Mouse (Mus musculus) intestine, embryonic 16.5 days (tissue): ENCODE results near the gene Plaur. TPM values are rescaled to one million over a fixed set of nuclear protein-coding genes. Genes with fewer than 3 reads are reported as not detected.

Experiments used
- ATAC-seq: fragments of 200-750 bp; cut with Nextera tagmentation; 2 replicates; pipeline ENCODE4 v1.8.0; 2017; ENCODE audit warnings: moderate TSS enrichment, moderate library complexity
- H3K27ac ChIP-seq: fragments of 300-500 bp; sonication (generic); 2 replicates; pipeline ENCODE4 v1.5.1; 2014; ENCODE audit warnings: mild to moderate bottlenecking, low read length
- H3K27me3 ChIP-seq: fragments of 300-500 bp; sonication (generic); replicated peaks from 2 replicates; pipeline ENCODE4 v1.6.1; 2014; ENCODE audit warnings: low read length, control low read depth, mixed read lengths; ENCODE audit not compliant: control insufficient read depth, insufficient read depth
- H3K36me3 ChIP-seq: fragments of 300-500 bp; sonication (generic); 2 replicates; pipeline ENCODE4 v1.6.1; 2014; ENCODE audit warnings: low read length, control low read depth; ENCODE audit not compliant: control insufficient read depth, insufficient read depth
- H3K4me1 ChIP-seq: fragments of 300-500 bp; sonication (generic); 2 replicates; pipeline ENCODE4 v1.6.1; 2014; ENCODE audit warnings: low read length, control low read depth, mixed read lengths; ENCODE audit not compliant: control insufficient read depth, insufficient read depth
- H3K4me2 ChIP-seq: fragments of 300-500 bp; sonication (generic); 2 replicates; pipeline ENCODE4 v1.6.1; 2014; ENCODE audit warnings: low read depth, low read length, control low read depth
- H3K4me3 ChIP-seq: fragments of 300-500 bp; sonication (generic); 2 replicates; pipeline ENCODE4 v1.5.1; 2014; ENCODE audit warnings: mild to moderate bottlenecking, low read length
- H3K9ac ChIP-seq: fragments of 300-500 bp; sonication (generic); 2 replicates; pipeline ENCODE4 v1.6.1; 2014; ENCODE audit warnings: low read depth, low read length
- H3K9me3 ChIP-seq: fragments of 300-500 bp; sonication (generic); 2 replicates; pipeline ENCODE4 v1.6.1; 2016; ENCODE audit warnings: low read length, control low read depth; ENCODE audit not compliant: control insufficient read depth
- WGBS: fragments of 180-500 bp; shearing (Covaris S2); extraction: QIAGEN DNeasy Blood & Tissue Kit; methylation state at CpG from one replicate; pipeline ENCODE4 v1.1.7; 2014; 5-methylcytosine and 5-hydroxymethylcytosine counted together
- polyA plus RNA-seq: library from polyadenylated mRNA; unstranded; fragments of >200 nt; fragmentation: Nextera tagmentation; extraction: Ambion mirVana; gene quantifications from 2 replicates; pipeline ENCODE4 v1.2.1, GENCODE M21; 2015

Plaur gene
- polyA plus RNA-seq, 1 experiment from 2014 or later: 9.7 TPM

DNA sequence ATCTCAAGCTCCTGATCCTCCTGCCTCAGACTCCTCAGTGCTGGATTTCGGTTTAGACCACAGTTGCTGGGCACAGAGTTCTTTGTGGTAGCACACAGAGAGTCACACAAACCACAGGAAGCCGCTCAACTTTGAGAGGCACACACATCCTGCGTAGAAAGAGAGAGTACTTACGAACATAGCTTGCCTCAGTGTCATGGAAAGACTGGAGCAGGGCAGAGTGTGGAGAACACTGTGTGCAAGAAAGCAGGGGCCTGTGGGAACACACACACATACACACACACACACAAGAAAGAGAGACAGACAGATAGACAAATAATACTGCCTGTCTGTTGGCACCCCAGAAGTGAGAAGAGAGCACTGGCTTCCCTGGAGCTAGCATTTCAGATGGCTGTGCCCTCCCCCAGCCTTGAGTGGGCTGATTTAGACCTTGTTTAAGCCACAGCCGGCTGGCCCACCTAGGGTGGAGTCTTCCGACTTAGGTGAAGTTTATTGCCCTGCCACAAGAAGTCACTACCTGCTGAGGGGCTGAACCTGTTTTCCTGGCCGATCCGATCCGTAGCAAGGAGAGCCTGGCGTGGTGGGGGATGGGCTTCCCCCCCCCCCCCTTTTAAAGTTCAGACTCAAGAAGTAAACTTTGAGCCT is 4.4 kb upstream of the Plaur start:
- no peak overlapping the region for H3K27ac ChIP-seq
- ATAC-seq: no peak
- no peak overlapping the region for H3K9ac ChIP-seq
- no peak overlapping the region for H3K4me2 ChIP-seq
- H3K27me3 ChIP-seq: no peaks in the 10 kb centered on the region
- no peaks in the 10 kb centered on the region for H3K9me3 ChIP-seq
- H3K36me3 ChIP-seq: no peaks in the 10 kb centered on the region
- H3K4me3 ChIP-seq: no peak overlapping the region
- WGBS: 48% methylated on average over 10 of the region's 10 CpGs
- H3K4me1 ChIP-seq: peaks cover 33% of the 10 kb centered on the region

DNA sequence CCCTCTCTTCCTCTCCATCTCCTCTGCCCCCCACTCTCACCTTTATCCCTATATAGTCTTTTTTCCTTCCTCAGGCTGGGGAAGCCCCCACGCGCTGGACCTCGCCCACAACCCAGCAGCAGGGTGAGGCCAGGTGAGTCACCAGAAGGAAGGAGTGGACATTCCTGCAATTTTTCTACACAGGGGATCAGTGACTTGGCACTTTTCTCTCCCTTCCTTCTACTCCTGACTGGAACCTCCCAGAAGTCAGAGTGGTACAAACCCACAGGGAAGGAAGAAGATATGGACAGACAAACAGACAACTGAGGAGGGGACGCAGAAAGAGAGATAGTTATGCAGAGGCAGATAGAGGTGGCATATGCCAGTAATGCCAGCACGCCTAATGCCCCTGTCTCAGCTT is 2.8 kb upstream of the Plaur start:
- no peak overlapping the region for H3K9ac ChIP-seq
- no peak overlapping the region for H3K4me3 ChIP-seq
- H3K27me3 ChIP-seq: no peaks in the 10 kb centered on the region
- peaks cover 34% of the 10 kb centered on the region for H3K4me1 ChIP-seq
- peak overlapping the region; percentile 23; the same call in 1 of the 2 replicates for H3K27ac ChIP-seq
- no peaks in the 10 kb centered on the region for H3K9me3 ChIP-seq
- peak; percentile 48 for ATAC-seq
- H3K4me2 ChIP-seq: no peak overlapping the region
- 60% methylated on average over 5 of the region's 5 CpGs for WGBS
- no peaks in the 10 kb centered on the region for H3K36me3 ChIP-seq

DNA sequence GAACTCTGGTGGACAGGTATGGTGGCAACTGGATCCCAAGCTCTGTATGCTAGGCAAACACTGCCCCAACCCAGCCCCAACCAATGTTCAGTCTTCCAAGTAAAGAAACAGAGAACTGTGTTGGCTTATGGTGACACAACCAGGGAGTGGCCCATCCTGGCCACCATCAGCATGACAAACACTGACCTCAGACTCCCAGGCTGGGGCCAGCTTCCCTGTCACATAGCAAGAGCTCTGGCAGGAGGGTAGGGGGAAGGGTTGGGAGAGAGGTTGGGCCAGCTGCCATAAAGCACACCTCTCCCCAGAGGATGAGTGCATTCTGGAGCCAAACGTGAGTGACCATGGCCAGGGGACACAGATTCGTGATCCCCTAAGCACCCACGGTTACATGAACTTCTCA is 2.4 kb upstream of the Plaur start:
- peak overlapping the region; percentile 33; the same call in 1 of the 2 replicates for H3K27ac ChIP-seq
- H3K4me1 ChIP-seq: peaks cover 34% of the 10 kb centered on the region
- H3K9ac ChIP-seq: no peak overlapping the region
- no peaks in the 10 kb centered on the region for H3K27me3 ChIP-seq
- no peak overlapping the region for H3K4me3 ChIP-seq
- no peaks in the 10 kb centered on the region for H3K9me3 ChIP-seq
- ATAC-seq: peak; percentile 55
- H3K36me3 ChIP-seq: no peaks in the 10 kb centered on the region
- no peak overlapping the region for H3K4me2 ChIP-seq
- 50% methylated on average over 3 of the region's 3 CpGs for WGBS

DNA sequence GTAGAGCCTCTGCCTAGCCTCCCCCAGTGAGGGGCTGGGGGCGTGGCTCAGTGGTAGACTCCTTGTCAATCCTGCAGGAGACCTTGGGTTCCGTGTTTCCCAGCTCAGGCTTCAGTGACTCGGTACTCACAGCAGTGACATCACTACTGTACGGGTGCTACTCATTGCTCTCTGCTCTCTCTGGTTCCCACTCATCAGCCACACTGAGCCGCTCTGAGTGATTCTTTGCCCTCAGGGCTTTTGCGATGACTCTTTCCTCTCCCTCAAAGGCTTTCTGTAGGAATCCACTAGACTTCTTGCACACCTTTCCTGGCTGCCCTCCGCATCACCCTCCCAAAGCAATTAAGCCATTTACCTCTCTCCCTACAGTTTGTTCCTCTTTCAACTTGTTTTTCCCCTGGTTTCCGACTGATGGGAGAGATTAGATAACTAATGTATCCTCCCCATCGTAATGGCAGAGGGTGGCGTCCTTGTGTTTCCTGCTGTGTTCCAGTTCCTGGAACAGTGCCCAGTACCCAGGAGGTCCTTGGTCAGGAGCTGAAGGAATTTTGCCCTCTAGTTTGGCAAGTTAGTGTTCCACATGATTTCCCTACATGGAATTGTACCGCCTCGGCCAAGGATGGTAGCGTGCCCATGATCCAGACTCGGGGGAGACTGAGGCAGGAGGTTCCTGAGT is 770 bp upstream of the Plaur start:
- Histone ChIP-seq H3K4me3 (no peak overlapping the region), H3K27me3 (no peaks in the 10 kb centered on the region), H3K27ac (peak overlapping the region; percentile 71), H3K4me2 (peak overlapping the region; percentile 77), H3K9me3 (no peaks in the 10 kb centered on the region), H3K9ac (no peak overlapping the region), H3K36me3 (no peaks in the 10 kb centered on the region), H3K4me1 (peaks cover 34% of the 10 kb centered on the region)
- WGBS: 42% methylated on average over 14 of the region's 14 CpGs
- ATAC-seq: peak; percentile 14; the same call in 1 of the 2 replicates

DNA sequence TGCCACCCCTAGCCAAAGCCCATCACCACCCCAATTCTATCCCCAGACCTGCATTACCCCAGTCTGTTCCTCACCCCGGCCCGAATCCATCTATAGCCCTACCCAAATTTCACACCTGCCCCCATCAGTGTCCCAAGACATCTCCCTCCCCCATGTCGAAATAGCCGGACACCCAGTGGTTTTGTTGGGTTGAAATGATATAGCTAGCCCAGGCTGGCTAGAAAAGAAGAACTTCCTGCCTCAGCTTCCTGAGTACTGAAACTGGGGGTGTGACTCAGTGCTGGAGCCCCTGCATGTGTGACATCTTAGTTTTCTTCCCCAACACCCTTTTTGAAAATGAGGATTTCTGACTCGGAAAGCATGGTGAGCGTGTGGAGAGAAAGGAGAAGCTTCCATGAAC is 4.6 kb downstream of the Plaur start:
- no peak for ATAC-seq
- 88% methylated on average over 6 of the region's 6 CpGs for WGBS

DNA sequence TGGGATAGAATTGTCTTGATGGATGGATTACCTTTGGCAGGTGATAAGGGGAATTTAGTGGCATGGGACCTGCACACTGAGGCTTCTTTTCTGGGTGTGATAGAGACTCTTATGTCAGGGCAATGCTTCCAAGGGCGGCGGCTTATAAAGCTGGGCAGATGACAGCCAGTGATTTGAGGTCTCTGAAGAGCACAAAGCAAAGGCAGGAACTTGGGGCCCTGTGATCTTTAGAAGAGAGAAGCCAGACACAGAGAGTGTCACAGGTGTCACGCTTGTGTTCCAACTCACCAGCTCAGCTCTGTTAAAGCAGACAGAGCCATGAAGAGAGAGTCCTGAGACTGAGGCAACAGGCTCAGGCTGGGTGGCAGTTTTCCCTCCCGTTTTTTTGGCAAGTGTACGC is 5.6 kb downstream of the Plaur start:
- WGBS: 80% methylated on average over 5 of the region's 5 CpGs
- ATAC-seq: no peak
- no peak overlapping the region for H3K9ac ChIP-seq
- no peak overlapping the region for H3K4me2 ChIP-seq
- peaks cover 8% of the 10 kb centered on the region for H3K9me3 ChIP-seq
- no peaks in the 10 kb centered on the region for H3K27me3 ChIP-seq
- H3K4me3 ChIP-seq: no peak overlapping the region
- peaks cover 8% of the 10 kb centered on the region for H3K36me3 ChIP-seq
- no peak overlapping the region for H3K27ac ChIP-seq
- H3K4me1 ChIP-seq: no peaks in the 10 kb centered on the region; the same call in 1 of the 2 replicates

More for the DNA sequence above, 4.6 kb downstream of the Plaur start:
- Histone ChIP-seq H3K27ac (no peak overlapping the region), H3K4me2 (no peak overlapping the region), H3K4me1 (peaks cover 9% of the 10 kb centered on the region), H3K4me3 (no peak overlapping the region), H3K9me3 (peaks cover 5% of the 10 kb centered on the region; the same call in 1 of the 2 replicates), H3K9ac (no peak overlapping the region), H3K36me3 (peaks cover 6% of the 10 kb centered on the region), H3K27me3 (no peaks in the 10 kb centered on the region)

DNA sequence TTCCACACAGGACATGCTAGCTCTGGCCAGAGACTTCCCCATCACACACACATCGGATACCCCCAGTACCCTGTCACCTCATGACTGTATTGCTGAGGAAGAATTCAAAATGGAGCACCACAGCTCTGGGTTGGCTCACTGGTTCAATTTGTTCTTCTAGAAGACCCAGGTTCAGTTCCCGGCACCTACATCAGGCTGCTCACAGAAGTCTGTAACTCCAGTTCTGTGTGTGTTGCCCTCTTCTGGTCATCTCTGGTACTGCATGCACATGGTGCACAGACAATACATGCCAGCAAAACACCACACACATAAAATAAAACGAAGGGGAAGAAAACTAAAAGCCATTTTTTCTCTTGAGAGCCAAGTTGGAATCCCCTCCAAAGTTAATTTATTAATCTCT is 6.8 kb downstream of the Plaur start:
- H3K36me3 ChIP-seq: peaks cover 8% of the 10 kb centered on the region
- WGBS: 86% methylated on average over 3 of the region's 3 CpGs
- ATAC-seq: no peak
- H3K27ac ChIP-seq: no peak overlapping the region
- H3K4me1 ChIP-seq: no peaks in the 10 kb centered on the region
- no peak overlapping the region for H3K4me3 ChIP-seq
- no peak overlapping the region for H3K4me2 ChIP-seq
- no peak overlapping the region for H3K9ac ChIP-seq
- no peaks in the 10 kb centered on the region for H3K27me3 ChIP-seq
- H3K9me3 ChIP-seq: peaks cover 9% of the 10 kb centered on the region

DNA sequence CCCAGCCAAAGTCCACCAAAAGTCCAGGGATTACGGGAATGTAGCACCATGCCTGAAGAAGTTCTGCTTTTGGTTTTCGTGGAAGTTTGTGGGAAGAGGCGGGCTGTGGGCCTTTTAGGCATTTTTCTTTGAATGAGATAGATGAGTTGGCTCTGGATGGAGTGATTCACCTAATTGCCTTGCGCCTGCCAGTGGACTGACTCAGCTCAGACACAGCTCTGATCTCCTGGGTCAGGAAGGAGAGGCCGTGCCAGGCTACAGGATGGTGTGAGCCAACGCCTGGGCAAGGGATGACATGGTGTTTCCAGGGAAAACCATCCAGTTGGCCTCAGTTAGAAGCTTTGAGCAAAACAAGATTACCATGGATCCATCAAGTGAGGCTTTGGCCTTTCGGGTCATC is 8.1 kb downstream of the Plaur start:
- Histone ChIP-seq H3K9ac (no peak overlapping the region), H3K27me3 (no peaks in the 10 kb centered on the region), H3K27ac (no peak overlapping the region), H3K4me1 (0 out of 2 replicates have a peak, but pooled peaks cover 2% of the 10 kb centered on the region), H3K4me3 (no peak overlapping the region), H3K4me2 (no peak overlapping the region), H3K9me3 (peaks cover 9% of the 10 kb centered on the region), H3K36me3 (peaks cover 8% of the 10 kb centered on the region)
- no peak for ATAC-seq
- 93% methylated on average over 7 of the region's 7 CpGs for WGBS

DNA sequence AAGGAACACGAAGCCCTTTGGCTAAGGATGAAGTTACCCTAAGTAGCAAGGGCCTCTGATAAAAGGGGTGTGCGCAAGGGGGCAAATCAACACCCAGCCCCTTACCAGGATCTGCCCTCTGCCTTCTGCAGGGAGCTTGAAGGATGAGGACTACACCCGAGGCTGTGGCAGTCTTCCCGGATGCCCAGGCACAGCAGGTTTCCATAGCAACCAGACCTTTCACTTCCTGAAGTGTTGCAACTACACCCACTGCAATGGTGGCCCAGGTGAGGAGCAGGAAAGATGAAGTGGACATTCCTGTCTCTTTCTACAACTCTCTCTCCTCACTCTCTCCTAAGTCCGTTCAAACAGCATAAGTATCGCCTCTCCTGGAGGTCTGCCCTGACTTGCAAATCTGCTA is 10.2 kb downstream of the Plaur start:
- Histone ChIP-seq H3K4me2 (no peak overlapping the region), H3K9ac (no peak overlapping the region), H3K27ac (no peak overlapping the region), H3K9me3 (peaks cover 10% of the 10 kb centered on the region), H3K4me1 (0 out of 2 replicates have a peak, but pooled peaks cover 3% of the 10 kb centered on the region), H3K27me3 (no peaks in the 10 kb centered on the region), H3K4me3 (no peak overlapping the region), H3K36me3 (peaks cover 8% of the 10 kb centered on the region)
- WGBS: 81% methylated on average over 6 of the region's 6 CpGs
- no peak for ATAC-seq
